Mouse (Mus musculus) limb, embryonic 14.5 days (tissue): ENCODE results near the gene Dhrs3. TPM values are rescaled to one million over a fixed set of nuclear protein-coding genes. Genes with fewer than 3 reads are reported as not detected.

Experiments used
- ATAC-seq: fragments of 200-750 bp; cut with Nextera tagmentation; 2 replicates; pipeline ENCODE4 v1.8.0; 2017; ENCODE audit warnings: low read depth, moderate number of reproducible peaks, moderate TSS enrichment; ENCODE audit not compliant: low FRiP score
- DNase-seq: peaks from one replicate; pipeline ENCODE4 v3.0.0-alpha.2; 2015; ENCODE audit warnings: low spot score
- H3K27ac ChIP-seq: fragments of 300-500 bp; sonication (generic); replicated peaks from 2 replicates; pipeline ENCODE4 v1.5.1; 2014; ENCODE audit warnings: low read depth, mild to moderate bottlenecking, low read length, moderate library complexity, mixed read lengths
- H3K27me3 ChIP-seq: fragments of 300-500 bp; sonication (generic); 2 replicates; pipeline ENCODE4 v1.6.1; 2014; ENCODE audit warnings: low read length, mixed read lengths; ENCODE audit not compliant: control insufficient read depth, insufficient read depth
- H3K36me3 ChIP-seq: fragments of 300-500 bp; sonication (generic); 2 replicates; pipeline ENCODE4 v1.6.1; 2014; ENCODE audit warnings: mild to moderate bottlenecking, low read length, moderate library complexity, mixed read lengths; ENCODE audit not compliant: control insufficient read depth, insufficient read depth
- H3K4me1 ChIP-seq: fragments of 300-500 bp; sonication (generic); 2 replicates; pipeline ENCODE4 v1.6.1; 2014; ENCODE audit warnings: antibody characterized with exemption, low read length, mixed read lengths; ENCODE audit not compliant: control insufficient read depth, insufficient read depth
- H3K4me2 ChIP-seq: fragments of 300-500 bp; sonication (generic); replicated peaks from 2 replicates; pipeline ENCODE4 v1.6.1; 2014; ENCODE audit warnings: low read depth, mild to moderate bottlenecking, low read length, moderate library complexity; ENCODE audit not compliant: severe bottlenecking
- H3K4me3 ChIP-seq: fragments of 300-500 bp; sonication (generic); replicated peaks from 2 replicates; pipeline ENCODE4 v1.5.1; 2014; ENCODE audit warnings: low read length
- H3K9ac ChIP-seq: fragments of 300-500 bp; sonication (generic); 2 replicates; pipeline ENCODE4 v1.6.1; 2014; ENCODE audit warnings: mild to moderate bottlenecking, low read depth, low read length, moderate library complexity; ENCODE audit not compliant: severe bottlenecking
- H3K9me3 ChIP-seq: fragments of 300-500 bp; sonication (generic); 2 replicates; pipeline ENCODE4 v1.6.1; 2016; ENCODE audit warnings: low read length; ENCODE audit not compliant: control insufficient read depth
- POLR2A ChIP-seq: fragments of 200-500 bp; IDR thresholded peaks from 2 replicates; pipeline ENCODE4 v1.8.0; 2012; ENCODE audit warnings: inconsistent platforms, mild to moderate bottlenecking, moderate library complexity, borderline replicate concordance; ENCODE audit not compliant: insufficient read depth, insufficient read length; ENCODE audit errors: extremely low read depth
- WGBS: fragments of 180-500 bp; shearing (Covaris S2); extraction: QIAGEN DNeasy Blood & Tissue Kit; methylation state at CpG from one replicate; pipeline ENCODE4 v1.1.7; 2014; 5-methylcytosine and 5-hydroxymethylcytosine counted together
- polyA plus RNA-seq, 2 experiments: library from polyadenylated mRNA; depleted of rRNA in 1 of 2; stranded (reverse) in 1 of 2; unstranded in 1 of 2; fragments of >200 nt; fragmentation: Nextera tagmentation in 1 of 2; extraction: Ambion mirVana in 1 of 2; gene quantifications; 2 replicates each; pipeline versions ENCODE4 v1.2.1 to v1.2.3; 2012 to 2014

The Dhrs3 gene
- polyA plus RNA-seq, 2 experiments, result 69.7 to 121 TPM

- no peak overlapping the region for H3K9ac ChIP-seq
- H3K4me2 ChIP-seq, result no peak overlapping the region
- H3K4me1 ChIP-seq, result no peaks in the 10 kb centered on the region
- H3K4me3 ChIP-seq, result no peak overlapping the region
- H3K36me3 ChIP-seq, result peaks cover 21% of the 10 kb centered on the region
- ATAC-seq, result no peak
- no peak for TF ChIP-seq POLR2A
- H3K9me3 ChIP-seq, result no peaks in the 10 kb centered on the region
- 92% methylated on average over 6 of the region's 6 CpGs for WGBS
- H3K27me3 ChIP-seq, result no peaks in the 10 kb centered on the region
- no peak overlapping the region for H3K27ac ChIP-seq
- no peak for DNase-seq
These were observed 20.9 kb downstream of the Dhrs3 start for GRCm38 (mm10) chr4:144913298-144914152.

GRCm38 (mm10) chr4:144916520-144916919 lies 23.9 kb downstream of the Dhrs3 start:
- ATAC-seq (no peak), DNase-seq (no peak)
- no peaks in the 10 kb centered on the region for H3K4me1 ChIP-seq
- 86% methylated on average over 6 of the region's 6 CpGs for WGBS
- no peaks in the 10 kb centered on the region for H3K9me3 ChIP-seq
- H3K27ac ChIP-seq, result no peak overlapping the region
- H3K36me3 ChIP-seq, result peaks cover 49% of the 10 kb centered on the region
- no peak for TF ChIP-seq POLR2A
- no peak overlapping the region for H3K4me3 ChIP-seq
- no peak overlapping the region for H3K4me2 ChIP-seq
- H3K9ac ChIP-seq, result no peak overlapping the region
- H3K27me3 ChIP-seq, result no peaks in the 10 kb centered on the region

- DNase-seq, result no peak
- 65% methylated on average over 4 of the region's 4 CpGs for WGBS
- Histone ChIP-seq H3K36me3 (peaks cover 51% of the 10 kb centered on the region), H3K4me3 (no peak overlapping the region), H3K9ac (no peak overlapping the region), H3K4me2 (no peak overlapping the region), H3K9me3 (no peaks in the 10 kb centered on the region), H3K4me1 (no peaks in the 10 kb centered on the region), H3K27me3 (no peaks in the 10 kb centered on the region), H3K27ac (no peak overlapping the region)
- no peak for ATAC-seq
- TF ChIP-seq POLR2A, result no peak
These were observed 24.5 kb downstream of the Dhrs3 start for GRCm38 (mm10) chr4:144917101-144917500.

- Histone ChIP-seq H3K27me3 (no peaks in the 10 kb centered on the region), H3K4me3 (no peak overlapping the region), H3K4me1 (no peaks in the 10 kb centered on the region), H3K9me3 (no peaks in the 10 kb centered on the region), H3K4me2 (no peak overlapping the region), H3K9ac (no peak overlapping the region), H3K36me3 (peaks cover 56% of the 10 kb centered on the region), H3K27ac (no peak overlapping the region)
- ATAC-seq (no peak), DNase-seq (no peak)
- 93% methylated on average over 10 of the region's 10 CpGs for WGBS
- no peak for TF ChIP-seq POLR2A
These were observed 25.9 kb downstream of the Dhrs3 start for GRCm38 (mm10) chr4:144918501-144918900.

GRCm38 (mm10) chr4:144928693-144929436 lies 36.2 kb downstream of the Dhrs3 start:
- Histone ChIP-seq H3K4me1 (peaks cover 13% of the 10 kb centered on the region), H3K36me3 (peaks cover 32% of the 10 kb centered on the region), H3K27ac (no peak overlapping the region), H3K9me3 (no peaks in the 10 kb centered on the region), H3K27me3 (no peaks in the 10 kb centered on the region), H3K4me3 (no peak overlapping the region), H3K4me2 (no peak overlapping the region), H3K9ac (no peak overlapping the region)
- no peak for DNase-seq
- no peak for TF ChIP-seq POLR2A
- ATAC-seq, result no peak
- WGBS, result 90% methylated on average over 5 of the region's 5 CpGs
